Mouse (Mus musculus) lung, embryonic 16.5 days (tissue): ENCODE results near the gene Naa15. TPM values are rescaled to one million over a fixed set of nuclear protein-coding genes. Genes with fewer than 3 reads are reported as not detected.
A peak's percentile ranks its signal among the peaks of the same experiment; 100 is the strongest.
"Not testable (repeated sequence)": the region's sequence is repeated elsewhere in the genome, so short reads cannot be mapped to it uniquely, and the experiment has no call there.

Experiments
- ATAC-seq: fragments of 200-750 bp; cut with Nextera tagmentation; 2 replicates; pipeline ENCODE4 v1.8.0; 2017; ENCODE audit warnings: low read depth, mild to moderate bottlenecking, moderate library complexity
- H3K27ac ChIP-seq: fragments of 300-500 bp; sonication (generic); 2 replicates; pipeline ENCODE4 v1.5.1; 2014; ENCODE audit warnings: mild to moderate bottlenecking, control low read depth, low read length
- H3K27me3 ChIP-seq: fragments of 300-500 bp; sonication (generic); 2 replicates; pipeline ENCODE4 v1.6.1; 2014; ENCODE audit warnings: low read depth, low read length, mixed read lengths; ENCODE audit not compliant: control insufficient read depth, insufficient read depth
- H3K36me3 ChIP-seq: fragments of 300-500 bp; sonication (generic); 2 replicates; pipeline ENCODE4 v1.6.1; 2014; ENCODE audit warnings: low read length; ENCODE audit not compliant: control insufficient read depth, insufficient read depth
- H3K4me1 ChIP-seq: fragments of 300-500 bp; sonication (generic); replicated peaks from 2 replicates; pipeline ENCODE4 v1.6.1; 2014; ENCODE audit warnings: low read length, mixed read lengths; ENCODE audit not compliant: control insufficient read depth, insufficient read depth
- H3K4me2 ChIP-seq: fragments of 300-500 bp; sonication (generic); 2 replicates; pipeline ENCODE4 v1.6.1; 2014; ENCODE audit warnings: low read depth, low read length, control low read depth
- H3K4me3 ChIP-seq: fragments of 300-500 bp; sonication (generic); 2 replicates; pipeline ENCODE4 v1.5.1; 2014; ENCODE audit warnings: mild to moderate bottlenecking, low read length, control low read depth
- H3K9ac ChIP-seq: fragments of 300-500 bp; sonication (generic); 2 replicates; pipeline ENCODE4 v1.6.1; 2014; ENCODE audit warnings: low read length, control low read depth
- H3K9me3 ChIP-seq: fragments of 300-500 bp; sonication (generic); 2 replicates; pipeline ENCODE4 v1.6.1; 2016; ENCODE audit warnings: low read length; ENCODE audit not compliant: control insufficient read depth
- WGBS: fragments of 180-500 bp; shearing (Covaris S2); extraction: QIAGEN DNeasy Blood & Tissue Kit; methylation state at CpG from one replicate; pipeline ENCODE4 v1.1.7; 2014; 5-methylcytosine and 5-hydroxymethylcytosine counted together
- polyA plus RNA-seq: library from polyadenylated mRNA; unstranded; fragments of >200 nt; fragmentation: Nextera tagmentation; extraction: Ambion mirVana; gene quantifications from 2 replicates; pipeline ENCODE4 v1.2.1, GENCODE M21; 2015

The Naa15 gene
- polyA plus RNA-seq, 1 experiment from 2014 or later: 30.0 TPM

DNA sequence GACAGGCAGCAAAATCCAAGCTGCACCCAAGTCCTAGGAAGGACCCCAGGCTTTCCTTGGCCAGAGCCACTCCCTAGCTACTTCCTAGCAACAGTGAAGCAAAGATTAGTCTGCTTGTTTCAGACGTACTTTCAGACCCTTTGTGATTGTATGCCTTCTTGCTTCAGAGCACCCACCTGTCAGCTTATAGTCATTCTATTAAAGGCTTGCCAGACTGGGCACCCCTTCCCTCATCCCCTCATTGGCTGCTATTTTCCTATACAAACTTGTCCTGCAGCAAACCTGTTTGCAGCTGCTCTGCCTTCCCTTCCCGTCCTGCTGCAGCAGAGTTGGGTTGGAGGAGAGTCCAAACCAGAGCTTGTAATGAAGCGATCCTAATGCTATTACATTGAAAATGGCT lies 16.3 kb upstream of the Naa15 start:
- Histone ChIP-seq H3K4me2 (no peak overlapping the region), H3K36me3 (no peaks in the 10 kb centered on the region), H3K9me3 (no peaks in the 10 kb centered on the region), H3K27ac (no peak overlapping the region), H3K4me1 (no peaks in the 10 kb centered on the region; the same call in 1 of the 2 replicates), H3K9ac (no peak overlapping the region), H3K4me3 (no peak overlapping the region), H3K27me3 (peaks cover 8% of the 10 kb centered on the region)
- no peak for ATAC-seq
- 29% methylated on average over 3 of the region's 3 CpGs for WGBS

DNA sequence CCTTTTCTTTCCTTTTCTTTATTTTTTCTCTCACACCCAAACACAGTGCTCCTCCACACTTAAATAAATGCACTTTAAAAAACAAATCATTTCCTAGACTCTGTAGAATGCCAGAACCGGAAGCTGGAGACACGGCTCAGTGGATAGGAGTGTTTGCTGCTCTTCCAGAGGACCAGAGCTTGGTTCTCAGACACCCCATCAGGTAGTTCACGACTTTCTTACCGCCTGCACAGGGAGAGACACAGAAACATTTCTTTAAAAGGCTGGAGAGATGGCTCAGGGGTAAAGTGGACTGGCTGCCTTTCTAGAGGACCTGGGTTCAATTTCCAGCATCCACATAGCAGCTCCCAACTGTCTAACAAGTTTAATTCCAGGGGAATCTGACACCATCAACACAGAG lies 15.4 kb upstream of the Naa15 start:
- H3K27ac ChIP-seq: no peak overlapping the region
- no peak overlapping the region for H3K4me2 ChIP-seq
- H3K9ac ChIP-seq: no peak overlapping the region
- peaks cover 8% of the 10 kb centered on the region for H3K27me3 ChIP-seq
- no peak for ATAC-seq
- H3K4me1 ChIP-seq: no peaks in the 10 kb centered on the region; the same call in 1 of the 2 replicates
- H3K9me3 ChIP-seq: no peaks in the 10 kb centered on the region
- 51% methylated on average over 4 of the region's 4 CpGs for WGBS
- no peak overlapping the region for H3K4me3 ChIP-seq
- H3K36me3 ChIP-seq: no peaks in the 10 kb centered on the region

DNA sequence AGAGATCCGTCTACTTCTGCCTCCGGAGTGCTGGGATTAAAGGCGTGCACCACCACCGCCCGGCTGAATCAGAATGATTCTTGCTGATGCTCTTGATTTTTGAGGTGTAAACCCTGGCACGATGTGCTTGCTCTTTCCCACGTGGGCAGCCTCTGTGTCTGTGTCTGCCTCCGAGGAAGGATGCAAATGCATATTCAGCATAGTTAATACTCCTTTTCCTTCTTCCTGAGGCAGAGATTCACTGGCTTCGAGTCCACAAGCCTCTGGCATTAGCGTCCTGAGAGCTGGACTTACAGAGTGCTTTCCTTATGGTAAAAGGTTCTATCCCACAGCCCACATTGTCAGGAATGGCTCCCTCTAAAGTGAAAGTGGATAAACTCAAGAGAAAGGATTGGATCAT lies 14.3 kb upstream of the Naa15 start:
- no peak overlapping the region for H3K4me2 ChIP-seq
- ATAC-seq: no peak

DNA sequence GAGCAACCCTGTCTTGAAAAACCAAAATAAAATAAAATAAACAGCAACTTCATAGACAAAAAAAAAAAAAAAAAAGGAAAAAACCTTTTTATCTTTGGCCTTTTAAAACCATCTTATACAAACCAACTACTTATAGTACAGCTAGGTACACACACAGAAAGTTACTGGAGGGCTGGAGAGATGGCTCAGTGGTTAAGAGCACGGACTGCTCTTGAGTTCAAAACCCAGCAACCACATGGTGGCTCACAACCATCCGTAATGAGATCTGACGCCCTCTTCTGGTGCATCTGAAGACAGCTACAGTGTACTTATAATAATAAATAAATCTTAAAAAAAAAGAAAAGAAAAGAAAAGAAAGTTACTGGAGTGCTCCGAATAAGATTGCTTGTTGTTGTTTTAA lies 12.9 kb upstream of the Naa15 start:
- H3K27me3 ChIP-seq, H3K4me2 ChIP-seq, H3K4me1 ChIP-seq, ATAC-seq, H3K27ac ChIP-seq, H3K9ac ChIP-seq, H3K9me3 ChIP-seq, H3K4me3 ChIP-seq: not testable (repeated sequence)
- WGBS: 64% methylated on average over 4 of the region's 4 CpGs
- H3K36me3 ChIP-seq: peaks cover 13% of the 10 kb centered on the region

More for the DNA sequence above, 14.3 kb upstream of the Naa15 start:
- Histone ChIP-seq H3K27me3 (peaks cover 4% of the 10 kb centered on the region), H3K9ac (no peak overlapping the region), H3K4me3 (no peak overlapping the region), H3K9me3 (no peaks in the 10 kb centered on the region), H3K36me3 (peaks cover 4% of the 10 kb centered on the region; the same call in 1 of the 2 replicates), H3K27ac (no peak overlapping the region), H3K4me1 (no peaks in the 10 kb centered on the region; the same call in 1 of the 2 replicates)
- 72% methylated on average over 10 of the region's 10 CpGs for WGBS

DNA sequence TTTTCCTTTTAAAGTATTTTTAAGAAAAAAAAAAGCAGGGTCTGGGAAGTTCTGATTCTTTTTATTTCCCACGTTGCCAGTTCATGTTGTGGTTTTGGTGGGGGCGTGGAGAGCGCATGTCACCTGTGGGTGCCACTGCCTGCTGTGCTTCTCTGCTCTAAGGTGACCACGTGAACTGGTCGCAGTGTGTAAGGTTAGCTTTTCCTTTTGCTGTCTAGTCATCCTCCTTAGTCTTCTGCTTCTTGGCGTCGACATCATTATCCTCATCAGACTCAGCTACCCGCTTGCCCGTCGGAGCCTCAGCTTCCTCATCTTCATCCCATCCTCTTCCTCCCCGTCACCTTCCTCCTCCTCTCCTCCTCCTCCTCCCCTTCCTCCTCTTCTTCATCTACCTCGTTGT lies 12.3 kb upstream of the Naa15 start:
- Histone ChIP-seq H3K36me3 (peaks cover 13% of the 10 kb centered on the region), H3K4me2 (no peak overlapping the region), H3K4me1 (peaks cover 2% of the 10 kb centered on the region), H3K4me3 (no peak overlapping the region), H3K27ac (no peak overlapping the region), H3K9ac (no peak overlapping the region), H3K9me3 (no peaks in the 10 kb centered on the region), H3K27me3 (peaks cover under 1% of the 10 kb centered on the region; the same call in 1 of the 2 replicates)
- no peak for ATAC-seq
- 91% methylated on average over 12 of the region's 12 CpGs for whole genome bisulfite sequencing

DNA sequence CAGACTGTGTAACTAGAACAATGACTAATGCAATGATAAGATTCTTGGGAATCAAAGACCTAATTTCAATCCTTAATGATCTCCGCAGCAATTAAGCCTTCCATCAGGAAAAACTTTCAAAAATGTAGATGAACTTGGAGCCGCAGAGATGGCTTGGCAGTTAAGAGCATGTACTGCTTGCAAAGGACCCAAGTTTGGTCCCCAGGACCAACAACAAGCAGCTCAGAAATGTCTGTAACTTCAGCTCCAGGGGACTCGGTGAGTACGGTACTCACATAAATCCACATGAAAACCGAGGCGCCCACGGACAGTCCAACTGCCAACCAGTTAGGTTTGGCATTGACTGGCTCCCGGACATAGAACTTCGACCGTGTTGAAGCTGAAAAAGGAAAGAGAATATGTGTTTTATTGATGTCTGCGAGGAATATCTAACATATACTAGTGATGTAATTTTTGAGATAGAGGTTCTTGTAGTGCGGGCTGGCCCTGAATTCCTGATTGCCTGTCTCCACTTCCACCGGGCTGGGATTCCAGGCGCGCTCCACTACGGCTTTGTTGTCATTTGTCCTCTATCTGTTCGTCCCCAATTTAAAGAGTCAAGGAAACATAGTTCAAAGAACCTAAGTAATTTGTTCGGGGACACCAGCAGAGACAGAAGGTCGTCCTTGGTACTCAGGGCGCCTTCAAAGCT lies 6.9 kb upstream of the Naa15 start:
- peak overlapping the region; percentile 79 for H3K4me2 ChIP-seq
- no peak for ATAC-seq

DNA sequence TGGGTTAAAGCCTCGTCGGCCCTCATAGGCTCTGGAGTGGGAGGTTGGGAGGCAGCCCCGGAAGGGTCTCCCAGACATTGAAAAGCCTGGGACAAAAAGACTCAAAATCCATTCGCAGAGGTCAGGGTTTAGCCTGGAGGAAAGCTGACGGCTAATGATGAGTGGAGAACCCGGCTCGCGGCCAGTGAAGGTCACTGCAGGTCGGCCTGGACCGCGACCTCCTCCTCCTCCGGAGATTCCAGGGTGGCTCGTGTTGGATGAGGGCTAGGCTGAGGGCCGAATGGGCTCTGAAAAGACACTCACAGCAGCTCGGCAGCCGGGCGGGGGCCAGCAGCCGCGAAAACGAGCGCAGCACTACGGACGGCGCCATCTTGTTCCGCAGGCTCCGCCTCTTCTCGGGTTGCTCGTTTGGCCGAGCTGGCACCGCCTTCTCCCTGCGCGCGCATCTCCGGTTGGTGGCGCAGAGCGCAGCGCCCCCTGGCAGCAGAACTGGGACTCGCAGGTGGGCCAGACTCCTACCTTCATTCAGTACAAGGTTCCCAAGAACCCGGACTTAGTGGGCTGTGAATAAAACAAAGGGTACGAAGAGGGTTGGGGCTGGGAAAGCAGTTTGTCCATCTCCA lies 6.3 kb upstream of the Naa15 start, which contains the start of gene Ndufc1:
Ndufc1 (minus strand) TSS at position 428 of the 623 bp plus-strand sequence.
- peak; percentile 96 for ATAC-seq
- Histone ChIP-seq H3K36me3 (peaks cover 13% of the 10 kb centered on the region), H3K4me3 (peak within 1 kb of the TSS; percentile 98), H3K9me3 (no peaks in the 10 kb centered on the region), H3K27ac (peak within 1 kb of the TSS; percentile 93), H3K27me3 (no peaks in the 10 kb centered on the region), H3K4me1 (peaks cover 10% of the 10 kb centered on the region), H3K4me2 (peak within 1 kb of the TSS; percentile 79), H3K9ac (peak within 1 kb of the TSS; percentile 97)
- WGBS: under 1% methylated on average over 38 of the region's 40 CpGs

More for the DNA sequence above, 6.9 kb upstream of the Naa15 start:
- WGBS: 17% methylated on average over 20 of the region's 20 CpGs
- H3K9me3 ChIP-seq: no peaks in the 10 kb centered on the region
- H3K36me3 ChIP-seq: peaks cover 13% of the 10 kb centered on the region
- H3K4me3 ChIP-seq: peak overlapping the region; percentile 98
- H3K4me1 ChIP-seq: peaks cover 10% of the 10 kb centered on the region
- peak overlapping the region; percentile 97 for H3K9ac ChIP-seq
- peak overlapping the region; percentile 93 for H3K27ac ChIP-seq
- no peaks in the 10 kb centered on the region for H3K27me3 ChIP-seq

DNA sequence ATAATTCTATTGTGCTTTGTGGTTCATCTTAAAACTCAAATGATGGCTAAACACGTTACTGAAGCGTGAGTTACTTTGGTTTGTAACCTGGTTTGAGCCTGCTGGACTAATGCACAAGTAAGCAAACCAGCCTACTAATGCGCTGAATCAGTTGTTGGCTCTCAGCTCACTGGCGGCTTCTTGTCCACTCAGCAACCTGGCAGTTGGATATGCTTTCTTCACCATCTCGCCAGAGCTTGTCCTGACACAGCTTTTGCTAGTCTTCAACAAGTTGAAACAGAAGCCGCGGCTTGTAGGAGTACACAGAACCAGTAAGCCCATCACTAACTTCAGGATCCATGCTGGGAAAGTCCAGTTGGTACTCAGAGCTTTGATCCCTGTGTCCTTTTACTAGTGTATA lies 2.5 kb upstream of the Naa15 start:
- WGBS: 85% methylated on average over 7 of the region's 7 CpGs
- ATAC-seq: no peak
- Histone ChIP-seq H3K4me2 (no peak overlapping the region), H3K4me3 (no peak overlapping the region), H3K27ac (no peak overlapping the region), H3K9ac (no peak overlapping the region), H3K4me1 (peaks cover 15% of the 10 kb centered on the region), H3K9me3 (no peaks in the 10 kb centered on the region), H3K36me3 (no peaks in the 10 kb centered on the region), H3K27me3 (no peaks in the 10 kb centered on the region)

DNA sequence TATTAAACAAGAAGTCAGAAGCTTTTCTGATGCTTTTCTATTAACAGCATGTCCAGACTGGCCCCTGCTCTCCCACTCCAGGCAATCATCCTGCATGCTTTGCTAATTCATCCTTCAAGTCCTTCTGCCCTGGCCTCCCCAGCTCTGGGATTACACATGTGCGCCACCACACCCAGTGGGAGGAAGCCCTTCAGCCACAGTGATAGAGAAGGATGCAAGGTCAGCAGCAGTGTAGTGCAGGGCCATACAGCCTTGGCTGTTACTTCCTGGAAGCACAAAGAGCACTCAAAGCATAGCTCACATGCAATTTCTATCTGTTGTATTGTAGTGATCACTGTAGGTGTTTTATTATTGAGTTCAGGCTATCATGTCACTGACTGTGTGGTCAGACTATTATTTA lies 1.7 kb upstream of the Naa15 start:
- no peaks in the 10 kb centered on the region for H3K36me3 ChIP-seq
- no peak overlapping the region for H3K4me3 ChIP-seq
- H3K9ac ChIP-seq: no peak overlapping the region
- H3K27me3 ChIP-seq: no peaks in the 10 kb centered on the region
- no peak overlapping the region for H3K4me2 ChIP-seq
- H3K27ac ChIP-seq: no peak overlapping the region
- peaks cover 16% of the 10 kb centered on the region for H3K4me1 ChIP-seq
- WGBS: 86% methylated on average over 1 of the region's 1 CpGs
- no peak for ATAC-seq
- H3K9me3 ChIP-seq: no peaks in the 10 kb centered on the region
